Mouse (Mus musculus): ENCODE data around the gene Mob3c. TPM values are rescaled to one million over a fixed set of nuclear protein-coding genes. Genes with fewer than 3 reads are reported as not detected.

Gene Mob3c
- polyA plus RNA-seq, 2 experiments, result 5.0 to 5.6 TPM

GRCm38 (mm10) chr4:115863352-115863751 lies 35.5 kb downstream of the Mob3c start:
- no peak overlapping the region for H3K4me3 ChIP-seq (ENCODE audit: insufficient read depth in 1 of 2, low read depth in 2 of 2, low read length in 2 of 2)

GRCm38 (mm10) chr4:115863880-115864279 lies 36.0 kb downstream of the Mob3c start:
- ATAC-seq (ENCODE audit: insufficient read depth) (no peak), DNase-seq (ENCODE audit: low read depth in 3 of 3, low spot score in 3 of 3) (no peak)
- H3K4me2 ChIP-seq (ENCODE audit: low read depth), result no peak overlapping the region
- H3K27me3 ChIP-seq (ENCODE audit: control insufficient read depth, insufficient read depth, low read length), result no peaks in the 10 kb centered on the region
- TF ChIP-seq CTCF (IDR thresholded peaks at IDR 0.05; ENCODE audit: low read depth), result no peak
- TF ChIP-seq EP300 (IDR thresholded peaks at IDR 0.05; ENCODE audit: low read depth), result no peak
- 86% methylated on average over 10 of the region's 10 CpGs for WGBS (ENCODE audit: insufficient replicate concordance)
- H3K4me1 ChIP-seq (replicated peaks; ENCODE audit: control insufficient read depth in 2 of 2, insufficient read depth in 2 of 2, low read length in 1 of 2), result peaks cover 0 to 5% of the 10 kb centered on the region in 2 experiments; a peak in 1 of 4 replicates
- H3K4me3 ChIP-seq (ENCODE audit: insufficient read depth in 1 of 2, low read depth in 2 of 2, low read length in 2 of 2), result no peak overlapping the region
- H3K9ac ChIP-seq (replicated peaks), result no peak overlapping the region
- H3K27ac ChIP-seq, result no peak overlapping the region
- H3K9me3 ChIP-seq (ENCODE audit: control insufficient read depth, low read length), result no peaks in the 10 kb centered on the region
- peaks cover 75% of the 10 kb centered on the region for H3K36me3 ChIP-seq (replicated peaks; ENCODE audit: control insufficient read depth, insufficient read depth, low read depth)

More at GRCm38 (mm10) chr4:115863352-115863751, 35.5 kb downstream of the Mob3c start:
- H3K27me3 ChIP-seq (ENCODE audit: control insufficient read depth, insufficient read depth, low read length), result no peaks in the 10 kb centered on the region
- no peak for DNase-seq (ENCODE audit: low read depth in 3 of 3, low spot score in 3 of 3)
- TF ChIP-seq CTCF (IDR thresholded peaks at IDR 0.05; ENCODE audit: low read depth) (no peak), EP300 (IDR thresholded peaks at IDR 0.05; ENCODE audit: low read depth) (no peak)
- no peak for ATAC-seq (ENCODE audit: insufficient read depth)
- H3K4me2 ChIP-seq (ENCODE audit: low read depth), result no peak overlapping the region
- H3K4me1 ChIP-seq (replicated peaks; ENCODE audit: control insufficient read depth in 2 of 2, insufficient read depth in 2 of 2, low read length in 1 of 2), result peaks cover 0 to 8% of the 10 kb centered on the region in 2 experiments; a peak in 3 of 4 replicates
- peaks cover 73% of the 10 kb centered on the region for H3K36me3 ChIP-seq (replicated peaks; ENCODE audit: control insufficient read depth, insufficient read depth, low read depth)
- 89% methylated on average over 7 of the region's 7 CpGs for WGBS (ENCODE audit: insufficient replicate concordance)
- no peaks in the 10 kb centered on the region for H3K9me3 ChIP-seq (ENCODE audit: control insufficient read depth, low read length)
- no peak overlapping the region for H3K27ac ChIP-seq
- H3K9ac ChIP-seq (replicated peaks), result no peak overlapping the region

- WGBS (ENCODE audit: insufficient replicate concordance), result 77% methylated on average over 16 of the region's 16 CpGs
- Histone ChIP-seq H3K36me3 (replicated peaks; ENCODE audit: control insufficient read depth, insufficient read depth, low read depth) (peaks cover 58% of the 10 kb centered on the region), H3K9me3 (ENCODE audit: control insufficient read depth, low read length) (no peaks in the 10 kb centered on the region), H3K27ac (no peak overlapping the region), H3K9ac (replicated peaks) (no peak overlapping the region), H3K4me2 (ENCODE audit: low read depth) (no peak overlapping the region), H3K4me3 (ENCODE audit: insufficient read depth in 1 of 2, low read depth in 2 of 2, low read length in 2 of 2) (no peak overlapping the region), H3K4me1 (replicated peaks; ENCODE audit: control insufficient read depth in 2 of 2, insufficient read depth in 2 of 2, low read length in 1 of 2) (no peaks in the 10 kb centered on the region), H3K27me3 (ENCODE audit: control insufficient read depth, insufficient read depth, low read length) (no peaks in the 10 kb centered on the region)
- ATAC-seq (ENCODE audit: insufficient read depth), result no peak
- TF ChIP-seq CTCF (IDR thresholded peaks at IDR 0.05; ENCODE audit: low read depth), result no peak
- no peak for TF ChIP-seq EP300 (IDR thresholded peaks at IDR 0.05; ENCODE audit: low read depth)
- no peak for DNase-seq (ENCODE audit: low read depth in 3 of 3, low spot score in 3 of 3)
Observed at GRCm38 (mm10) chr4:115869512-115870210, 41.8 kb downstream of the Mob3c start.

GRCm38 (mm10) chr4:115873231-115873630 lies 45.3 kb downstream of the Mob3c start:
- 83% methylated on average over 3 of the region's 3 CpGs for WGBS (ENCODE audit: insufficient replicate concordance)
- no peak for ATAC-seq (ENCODE audit: insufficient read depth)
- H3K36me3 ChIP-seq (replicated peaks; ENCODE audit: control insufficient read depth, insufficient read depth, low read depth), result peaks cover 63% of the 10 kb centered on the region

GRCm38 (mm10) chr4:115878216-115878678 lies 50.4 kb downstream of the Mob3c start:
- DNase-seq (ENCODE audit: low read depth in 3 of 3, low spot score in 3 of 3) (no peak), ATAC-seq (ENCODE audit: insufficient read depth) (no peak)
- H3K4me3 ChIP-seq (ENCODE audit: insufficient read depth in 1 of 2, low read depth in 2 of 2, low read length in 2 of 2), result no peak overlapping the region
- WGBS (ENCODE audit: insufficient replicate concordance), result 52% methylated on average over 11 of the region's 11 CpGs
- H3K9ac ChIP-seq (replicated peaks), result no peak overlapping the region
- no peak for TF ChIP-seq CTCF (IDR thresholded peaks at IDR 0.05; ENCODE audit: low read depth)
- TF ChIP-seq EP300 (IDR thresholded peaks at IDR 0.05; ENCODE audit: low read depth), result no peak
- H3K4me2 ChIP-seq (ENCODE audit: low read depth), result no peak overlapping the region
- H3K27me3 ChIP-seq (ENCODE audit: control insufficient read depth, insufficient read depth, low read length), result no peaks in the 10 kb centered on the region
- no peak overlapping the region for H3K27ac ChIP-seq
- peaks cover 34% of the 10 kb centered on the region for H3K36me3 ChIP-seq (replicated peaks; ENCODE audit: control insufficient read depth, insufficient read depth, low read depth)
- no peaks in the 10 kb centered on the region for H3K9me3 ChIP-seq (ENCODE audit: control insufficient read depth, low read length)
- no peaks in the 10 kb centered on the region for H3K4me1 ChIP-seq (replicated peaks; ENCODE audit: control insufficient read depth in 2 of 2, insufficient read depth in 2 of 2, low read length in 1 of 2)

More at GRCm38 (mm10) chr4:115873231-115873630, 45.3 kb downstream of the Mob3c start:
- no peaks in the 10 kb centered on the region for H3K27me3 ChIP-seq (ENCODE audit: control insufficient read depth, insufficient read depth, low read length)
- no peak overlapping the region for H3K9ac ChIP-seq (replicated peaks)
- no peak overlapping the region for H3K4me3 ChIP-seq (ENCODE audit: insufficient read depth in 1 of 2, low read depth in 2 of 2, low read length in 2 of 2)
- H3K27ac ChIP-seq, result no peak overlapping the region
- H3K9me3 ChIP-seq (ENCODE audit: control insufficient read depth, low read length), result no peaks in the 10 kb centered on the region
- H3K4me2 ChIP-seq (ENCODE audit: low read depth), result no peak overlapping the region
- TF ChIP-seq CTCF (IDR thresholded peaks at IDR 0.05; ENCODE audit: low read depth), result no peak
- TF ChIP-seq EP300 (IDR thresholded peaks at IDR 0.05; ENCODE audit: low read depth), result no peak
- no peak for DNase-seq (ENCODE audit: low read depth in 3 of 3, low spot score in 3 of 3)
- H3K4me1 ChIP-seq (replicated peaks; ENCODE audit: control insufficient read depth in 2 of 2, insufficient read depth in 2 of 2, low read length in 1 of 2), result no peaks in the 10 kb centered on the region
